Mouse (Mus musculus) CH12.LX (cell line): Measurements from ENCODE around the gene Gse1. TPM values are rescaled to one million over a fixed set of nuclear protein-coding genes. Genes with fewer than 3 reads are reported as not detected.

Experiments
- DNase-seq: peaks from one replicate; pipeline ENCODE4 v3.0.0-alpha.2; 2013; ENCODE audit errors: extremely low read depth
- H3K27ac ChIP-seq: 2 replicates; pipeline ENCODE4 v1.5.1; 2012; ENCODE audit warnings: low read depth, mild to moderate bottlenecking, control low read depth, moderate library complexity; ENCODE audit not compliant: insufficient read depth
- H3K27me3 ChIP-seq: replicated peaks from 2 replicates; pipeline ENCODE3; 2012; ENCODE audit warnings: inconsistent platforms
- H3K36me3 ChIP-seq, 2 experiments: replicated peaks in 1 of 2; 2 replicates each; pipeline versions ENCODE3 to v1.6.1; 2012; ENCODE audit warnings: inconsistent platforms in 1 of 2, low read length in 1 of 2, mild to moderate bottlenecking in 1 of 2, mixed read lengths in 1 of 2, moderate library complexity in 1 of 2; ENCODE audit not compliant: control insufficient read depth in 1 of 2, insufficient read depth in 1 of 2
- H3K4me1 ChIP-seq, 2 experiments: 2 replicates each; pipeline ENCODE4 v1.6.1; 2012; ENCODE audit warnings: inconsistent platforms in 1 of 2, moderate library complexity in 1 of 2; ENCODE audit not compliant: insufficient read depth in 2 of 2, control insufficient read depth in 1 of 2
- H3K4me2 ChIP-seq: 2 replicates; pipeline ENCODE4 v1.6.1; 2012; ENCODE audit warnings: low read depth, mild to moderate bottlenecking, control low read depth; ENCODE audit not compliant: poor library complexity, insufficient read depth, severe bottlenecking
- H3K4me3 ChIP-seq, 3 experiments: fragments of 150-350 bp in 1 of 3; sonication (generic) in 1 of 3; replicated peaks in 1 of 3; 2 replicates each; pipeline versions ENCODE3 to v1.5.1; 2011 to 2012; ENCODE audit warnings: low read depth in 2 of 3, low read length in 2 of 3, mild to moderate bottlenecking in 2 of 3, moderate library complexity in 2 of 3, control low read depth in 1 of 3, improper control_type of control experiment in 1 of 3, inconsistent platforms in 1 of 3, mixed read lengths in 1 of 3; ENCODE audit not compliant: poor library complexity in 1 of 3
- H3K79me2 ChIP-seq: replicated peaks from 2 replicates; pipeline ENCODE4 v1.6.1; 2012; ENCODE audit warnings: mild to moderate bottlenecking, moderate library complexity; ENCODE audit not compliant: control insufficient read depth, poor library complexity, insufficient read depth, severe bottlenecking; ENCODE audit errors: extremely low read depth
- H3K9ac ChIP-seq: 2 replicates; pipeline ENCODE4 v1.6.1; 2012; ENCODE audit warnings: low read depth, mild to moderate bottlenecking, control low read depth, moderate library complexity; ENCODE audit not compliant: insufficient read depth
- H3K9me3 ChIP-seq: replicated peaks from 2 replicates; pipeline ENCODE3; 2012; ENCODE audit warnings: low read length, inconsistent platforms, mixed read lengths
- CHD2 ChIP-seq: IDR thresholded peaks from 2 replicates; pipeline ENCODE4 v1.6.1; 2011; ENCODE audit warnings: low read length, improper control_type of control experiment
- CTCF ChIP-seq, 2 experiments: IDR thresholded peaks in 1 of 2; conservative IDR thresholded peaks in 1 of 2; 2 replicates each; pipeline ENCODE4 v1.5.1; 2011 to 2012; ENCODE audit warnings: low read depth in 2 of 2, low read length in 2 of 2, improper control_type of control experiment in 1 of 2, inconsistent platforms in 1 of 2, mild to moderate bottlenecking in 1 of 2, moderate library complexity in 1 of 2
- E2F4 ChIP-seq: IDR thresholded peaks from 2 replicates; pipeline ENCODE4 v1.6.1; 2011; ENCODE audit warnings: low read depth, low read length, improper control_type of control experiment; ENCODE audit not compliant: insufficient replicate concordance
- ETS1 ChIP-seq: conservative IDR thresholded peaks from 2 replicates; pipeline ENCODE4 v1.6.1; 2012; ENCODE audit warnings: low read depth, mild to moderate bottlenecking, inconsistent platforms, low read length, improper control_type of control experiment, moderate library complexity
- GABPA ChIP-seq: IDR thresholded peaks from 2 replicates; pipeline ENCODE4 v1.6.1; 2012; ENCODE audit warnings: low read depth, low read length, improper control_type of control experiment, inconsistent platforms; ENCODE audit not compliant: insufficient replicate concordance
- HCFC1 ChIP-seq: IDR thresholded peaks from 2 replicates; pipeline ENCODE4 v1.6.1; 2012; ENCODE audit warnings: low read depth, mild to moderate bottlenecking, inconsistent platforms, low read length, improper control_type of control experiment
- JUN ChIP-seq: IDR thresholded peaks from 2 replicates; pipeline ENCODE4 v1.6.1; 2011; ENCODE audit warnings: low read depth, mild to moderate bottlenecking, low read length, improper control_type of control experiment, moderate library complexity; ENCODE audit not compliant: insufficient read depth
- MAZ ChIP-seq: IDR thresholded peaks from 2 replicates; pipeline ENCODE4 v1.6.1; 2012; ENCODE audit warnings: low read depth, mild to moderate bottlenecking, inconsistent platforms, low read length, improper control_type of control experiment, moderate library complexity
- NRF1 ChIP-seq: IDR thresholded peaks from 2 replicates; pipeline ENCODE4 v1.6.1; 2014; ENCODE audit warnings: low read depth, mild to moderate bottlenecking, inconsistent platforms, low read length, improper control_type of control experiment, moderate library complexity
- PAX5 ChIP-seq: IDR thresholded peaks from 2 replicates; pipeline ENCODE4 v1.6.1; 2012; ENCODE audit warnings: low read length, inconsistent platforms, mixed read lengths
- POLR2AphosphoS2 ChIP-seq: IDR thresholded peaks from 2 replicates; pipeline ENCODE4 v1.6.1; 2011; ENCODE audit warnings: low read depth, low read length, improper control_type of control experiment
- RAD21 ChIP-seq: IDR thresholded peaks from 2 replicates; pipeline ENCODE4 v1.6.1; 2011; ENCODE audit warnings: low read depth, mild to moderate bottlenecking, low read length, improper control_type of control experiment, moderate library complexity
- RCOR1 ChIP-seq: conservative IDR thresholded peaks from 2 replicates; pipeline ENCODE4 v1.6.1; 2012; ENCODE audit warnings: low read depth, mild to moderate bottlenecking, inconsistent platforms, low read length, improper control_type of control experiment
- SMC3 ChIP-seq: IDR thresholded peaks from 2 replicates; pipeline ENCODE4 v1.6.1; 2011; ENCODE audit warnings: low read depth, low read length, improper control_type of control experiment
- TBP ChIP-seq: conservative IDR thresholded peaks from 2 replicates; pipeline ENCODE4 v1.6.1; 2011; ENCODE audit warnings: low read depth, low read length, improper control_type of control experiment
- UBTF ChIP-seq: IDR thresholded peaks from 2 replicates; pipeline ENCODE4 v1.6.1; 2012; ENCODE audit warnings: low read depth, mild to moderate bottlenecking, inconsistent platforms, low read length, improper control_type of control experiment, moderate library complexity
- USF1 ChIP-seq: IDR thresholded peaks from 2 replicates; pipeline ENCODE4 v1.6.1; 2014; ENCODE audit warnings: low read depth, mild to moderate bottlenecking, inconsistent platforms, low read length, improper control_type of control experiment
- ZMIZ1 ChIP-seq: IDR thresholded peaks from 2 replicates; pipeline ENCODE4 v1.6.1; 2012; ENCODE audit warnings: low read depth, mild to moderate bottlenecking, inconsistent platforms, low read length, improper control_type of control experiment
- dilution Hi-C: fragments of 300-500 bp; cut with MboI; formaldehyde crosslinking; loops from 2 replicates; pipeline ENCODE4 v1.14.3; 2020; ENCODE audit warnings: low sequenced_read_pairs; ENCODE audit not compliant: extremely low pct_unique_long_range_greater_than_20kb, extremely low pct_ligation_motif_present
- in situ Hi-C: fragments of 300-500 bp; cut with MboI; formaldehyde crosslinking; loops from 3 replicates; pipeline ENCODE4 v1.14.3; 2019; ENCODE audit warnings: low sequenced_read_pairs, low pct_ligation_motif_present, low pct_unique_long_range_greater_than_20kb, mixed read lengths
- polyA plus RNA-seq: library from polyadenylated mRNA; unstranded; fragments of >175 nt; gene quantifications from 2 replicates; pipeline ENCODE4 v1.2.1, GENCODE M21; 2012; ENCODE audit warnings: low read depth; ENCODE audit not compliant: insufficient read length
- total RNA-seq, 2 experiments: library from RNA; depleted of rRNA; stranded (reverse); fragments of 300-350 nt in 1 of 2; fragments of >200 nt in 1 of 2; gene quantifications; 2 replicates each; pipeline ENCODE4 v1.2.3; 2012 to 2014

Gene Gse1
- total and polyA plus RNA-seq, 3 experiments: 1.3 to 9.8 (median 8.5) TPM

- dilution Hi-C loops: no loop called here
- Histone ChIP-seq H3K4me2 (no peak overlapping the region), H3K27ac (no peak overlapping the region), H3K79me2 (no peaks in the 10 kb centered on the region), H3K4me3 (no peak overlapping the region), H3K36me3 (no peaks in the 10 kb centered on the region), H3K9me3 (peaks cover 19% of the 10 kb centered on the region), H3K4me1 (peaks cover 4 to 45% of the 10 kb centered on the region in 2 experiments), H3K27me3 (peaks cover 1% of the 10 kb centered on the region), H3K9ac (no peak overlapping the region)
- no peak for DNase-seq
- in situ Hi-C loops: loop anchor here (10.0 kb wide), 1 partner anchor 175 kb away; no protein-coding TSS in a partner anchor
- TF ChIP-seq CHD2 (no peak), ZMIZ1 (no peak), CTCF (conservative IDR thresholded peaks at IDR 0.05 in 1 of 2, IDR thresholded peaks at IDR 0.05 in 1 of 2; ENCODE audit: low read depth in 2 of 2, low read length in 2 of 2) (no peak), NRF1 (no peak), E2F4 (no peak), USF1 (no peak), GABPA (no peak)
Observed at GRCm38 (mm10) chr8:120339743-120340142, 111.5 kb downstream of the Gse1 start.

DNA sequence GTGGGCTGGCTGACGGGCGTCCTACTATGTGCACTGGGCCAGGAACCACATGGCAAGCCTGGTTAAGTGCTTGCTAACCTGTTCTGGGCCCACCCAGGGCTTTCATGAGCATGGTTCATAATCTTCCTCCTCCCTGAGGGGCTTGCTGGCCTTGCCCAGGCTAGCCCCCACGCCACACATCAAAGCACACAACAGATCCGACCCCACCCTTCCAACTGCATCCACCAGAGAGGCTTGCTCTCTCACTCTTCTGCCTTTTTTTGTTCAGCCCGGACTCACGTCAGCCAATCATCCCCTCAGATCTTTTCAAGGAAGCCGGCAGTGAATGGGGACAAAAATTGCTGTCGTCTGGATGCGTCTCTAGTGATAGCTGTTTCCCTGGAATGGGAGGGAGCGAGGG is 112.9 kb downstream of the Gse1 start:
- Histone ChIP-seq H3K36me3 (peaks cover 0 to 6% of the 10 kb centered on the region in 2 experiments), H3K27me3 (peaks cover 1% of the 10 kb centered on the region)
- DNase-seq: no peak
- no peak for TF ChIP-seq RAD21
- no peak for TF ChIP-seq SMC3
- no peak for TF ChIP-seq MAZ
- TF ChIP-seq GABPA: no peak
- no peak for TF ChIP-seq JUN
- TF ChIP-seq TBP: no peak
- TF ChIP-seq POLR2AphosphoS2: no peak
- TF ChIP-seq RCOR1: no peak
- no peak for TF ChIP-seq PAX5
- TF ChIP-seq ETS1: no peak
- TF ChIP-seq HCFC1: no peak
- TF ChIP-seq NRF1: no peak
- no peak for TF ChIP-seq UBTF
- TF ChIP-seq, all 38 proteins: peak for 0
- Histone ChIP-seq H3K9me3 (peaks cover 26% of the 10 kb centered on the region), H3K9ac (no peak overlapping the region), H3K79me2 (no peaks in the 10 kb centered on the region), H3K4me2 (no peak overlapping the region), H3K27ac (no peak overlapping the region), H3K4me1 (peaks cover 7 to 34% of the 10 kb centered on the region in 2 experiments; a peak in 3 of 4 replicates), H3K4me3 (no peak overlapping the region)
- dilution Hi-C loops (no loop called here), in situ Hi-C loops (no loop called here)
